17 mouse cellular contexts compared by ENCODE assay signal in the genomic region with DNA sequence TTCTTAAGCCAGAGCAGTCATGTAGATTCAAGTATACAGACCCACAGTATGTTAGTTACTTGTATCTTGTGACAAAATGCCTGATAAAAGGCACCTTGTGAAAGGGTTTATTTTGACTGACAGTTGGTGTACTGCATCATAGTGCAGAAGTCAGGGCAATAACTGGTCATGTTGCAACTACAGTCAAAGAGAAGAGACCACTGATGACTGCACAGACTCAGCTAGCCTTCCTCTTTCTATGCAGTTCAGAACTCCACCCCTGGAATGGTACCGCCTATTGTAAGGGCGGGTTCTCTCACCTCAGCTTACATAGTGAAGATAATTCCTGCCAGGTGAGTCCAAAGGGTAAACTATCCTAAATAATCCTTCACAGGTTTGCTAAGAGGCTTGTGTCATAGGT.
"Had no signal": no experiment of that assay in that cellular context is flagged by ENCODE, and none has a peak within 500 bp of the region (broad histone marks: within the 10 kb centered on the region; RNA-seq: fewer than 3 reads in every experiment).

No protein-coding gene starts in this region.

- H3K27ac ChIP-seq: neural tube, embryonic 12.5 days; neural tube, embryonic 13.5 days; neural tube, embryonic 15.5 days; stomach, embryonic 15.5 days; stomach, postnatal 0 days had no signal

- H3K27me3 ChIP-seq: neural tube, embryonic 12.5 days; neural tube, embryonic 13.5 days; neural tube, embryonic 15.5 days; stomach, embryonic 15.5 days had no signal

- H3K4me3 ChIP-seq: neural tube, embryonic 12.5 days; neural tube, embryonic 13.5 days; neural tube, embryonic 15.5 days; stomach, embryonic 15.5 days had no signal

- H3K4me1 ChIP-seq: neural tube, embryonic 12.5 days; neural tube, embryonic 13.5 days; stomach, embryonic 15.5 days had no signal

- H3K9ac ChIP-seq: neural tube, embryonic 12.5 days; neural tube, embryonic 13.5 days; neural tube, embryonic 15.5 days; stomach, embryonic 15.5 days had no signal

- H3K36me3 ChIP-seq: neural tube, embryonic 12.5 days; neural tube, embryonic 13.5 days; neural tube, embryonic 15.5 days; stomach, embryonic 15.5 days had no signal

- DNase-seq: retina, postnatal 1 day; right cerebral cortex, adult 18-20 months; right cerebral cortex, postnatal 14 days; right cerebral cortex, postnatal 25 days; right cerebral cortex, postnatal 4 days; spleen, adult 18-20 months; thymus, adult 18-20 months; thymus, adult 2 months; thymus, postnatal 14 days; thymus, postnatal 25 days; thymus, postnatal 36 days; thymus, postnatal 4 days had no signal

- H3K9me3 ChIP-seq: neural tube, embryonic 12.5 days; neural tube, embryonic 13.5 days; neural tube, embryonic 15.5 days; stomach, embryonic 15.5 days had no signal

- H3K4me2 ChIP-seq: neural tube, embryonic 12.5 days; neural tube, embryonic 13.5 days; neural tube, embryonic 15.5 days; stomach, embryonic 15.5 days had no signal
